Mouse (Mus musculus) heart, postnatal 14 days (tissue): ENCODE measurements at regions not wholly inside any gene's neighbourhood (a gene's known extent, or its start where the extent isn't known, plus 50 kb on each side); places are given as distances from the start of the nearest gene placed in this dataset.

Experiments
- DNase-seq, 2 experiments: peaks; one replicate each; pipeline ENCODE4 v3.0.0; 2021 to 2022
- intact Hi-C: fragments of 180-260 bp; cut with DNase I; formaldehyde crosslinking; loops from one replicate; pipeline ENCODE4 v1.15.1; 2025

- no peak for DNase-seq
- intact Hi-C loops, result loop anchor here (5.0 kb wide), 1 partner anchor 582 kb away; the partner anchor contains the start of gene Tbl1xr1
Observed at GRCm38 (mm10) chr3:21494904-21495303, 581.5 kb upstream of the Tbl1xr1 start.

DNA sequence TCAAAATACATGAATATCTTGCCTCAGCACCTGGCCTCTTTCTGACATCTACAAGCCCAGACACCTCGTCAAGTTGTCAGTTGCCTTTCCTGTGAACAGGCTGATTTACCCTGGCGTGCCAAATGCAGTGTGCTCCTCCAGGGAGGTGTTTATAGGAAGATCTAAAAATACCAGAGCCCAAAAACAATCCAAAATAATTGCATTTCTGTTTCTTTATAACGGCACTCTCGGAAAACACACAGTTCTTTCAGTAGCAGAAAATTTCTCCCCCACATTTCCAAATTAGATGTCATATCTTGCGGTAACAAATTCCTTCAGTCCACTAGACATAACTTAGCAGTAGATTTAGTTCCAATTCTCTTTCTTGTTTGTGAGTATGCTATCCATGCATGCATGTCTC, 580.8 kb upstream of the Tbl1xr1 start:
- intact Hi-C loops, result no loop called here
- DNase-seq, result no peak

DNA sequence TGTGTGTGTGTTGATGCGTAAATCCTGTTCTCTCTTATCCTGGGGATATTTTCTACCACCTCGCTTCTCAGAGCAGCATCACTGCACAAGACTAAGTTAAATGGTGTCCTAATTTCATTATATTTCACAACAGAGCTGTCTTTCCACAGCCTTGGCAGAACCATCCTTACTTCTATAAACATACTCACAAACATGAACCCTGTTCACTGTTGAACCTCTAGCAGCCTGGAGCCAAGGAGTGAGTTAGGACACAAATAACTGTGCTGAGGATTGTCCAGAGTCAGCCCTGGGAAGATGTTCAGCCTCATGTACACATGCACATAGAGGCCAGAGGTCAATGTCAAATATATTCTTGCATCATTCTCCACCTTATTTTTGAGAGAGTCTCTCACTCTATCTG, 580.3 kb upstream of the Tbl1xr1 start:
- intact Hi-C loops, result no loop called here
- no peak for DNase-seq

DNA sequence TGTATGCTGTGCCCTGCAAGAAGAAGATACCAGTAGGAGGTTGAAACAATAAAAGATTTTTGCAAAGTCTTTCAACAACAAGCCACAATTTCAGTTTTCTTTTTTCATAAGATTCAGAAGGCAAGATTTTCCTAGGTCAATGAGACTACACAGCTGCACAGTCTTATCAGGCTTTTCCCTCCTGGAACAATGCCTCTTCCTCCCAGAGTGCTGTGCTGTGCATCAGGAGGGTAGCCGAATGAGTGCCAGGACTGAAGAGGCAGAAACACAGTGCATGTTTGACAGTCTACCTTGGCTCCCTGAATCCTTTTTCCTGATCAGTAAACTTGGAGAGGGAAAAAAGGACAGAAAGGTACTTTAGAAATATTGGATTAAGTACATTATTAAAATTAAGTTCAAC, 579.4 kb upstream of the Tbl1xr1 start:
- DNase-seq, result peak; percentile 35 to 67
- intact Hi-C loops, result no loop called here

DNA sequence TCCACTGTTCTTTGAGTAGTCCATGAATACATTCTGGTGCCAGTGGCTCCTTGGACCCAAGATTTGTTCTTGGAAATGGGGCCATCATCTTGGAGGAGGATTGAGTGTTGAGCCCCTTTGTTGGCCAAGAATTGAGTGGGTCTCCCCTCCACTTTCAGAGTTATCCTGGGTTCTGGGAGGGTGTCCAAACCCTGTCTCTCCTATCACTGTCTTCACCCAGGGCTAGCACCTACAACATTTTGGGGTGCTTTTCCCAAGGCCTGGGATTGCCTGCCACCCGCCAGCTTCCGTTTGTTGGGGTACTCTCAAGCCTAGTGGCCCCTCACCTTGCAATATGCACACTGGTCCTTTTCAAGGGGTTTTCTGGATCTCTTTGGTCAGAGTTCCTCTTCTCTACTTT, 568.8 kb upstream of the Tbl1xr1 start:
- no peak for DNase-seq
- intact Hi-C loops, result no loop called here

DNA sequence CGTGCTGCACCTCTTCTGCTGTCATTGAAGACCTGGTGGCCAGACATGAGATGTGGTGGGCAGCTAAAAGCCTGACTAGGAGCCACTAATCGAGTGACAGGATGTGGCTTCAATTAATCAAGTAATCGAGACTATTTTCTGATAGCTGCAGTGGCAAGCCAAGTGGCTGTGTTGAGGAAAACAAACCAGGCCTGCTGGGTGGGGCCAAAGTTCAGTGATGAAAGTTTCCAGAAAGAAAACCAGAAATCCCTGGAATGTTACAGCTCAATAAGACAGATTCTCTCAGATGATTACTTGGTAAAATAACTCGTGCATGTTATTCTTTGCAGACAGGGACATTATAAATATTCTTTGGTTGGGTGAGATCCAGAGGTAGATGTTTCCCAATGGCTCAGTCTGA, 564.4 kb upstream of the Tbl1xr1 start:
- intact Hi-C loops, result no loop called here
- DNase-seq, result no peak

- intact Hi-C loops, result no loop called here
- DNase-seq, result peak; percentile 24 to 39
Observed at GRCm38 (mm10) chr3:21524426-21524937, 552.0 kb upstream of the Tbl1xr1 start.

GRCm38 (mm10) chr3:21530862-21531261, 545.6 kb upstream of the Tbl1xr1 start:
- intact Hi-C loops, result loop anchor here (5.0 kb wide), 1 partner anchor 111 kb away; no protein-coding TSS in a partner anchor
- peak; percentile 11 to 28 for DNase-seq

- intact Hi-C loops, result no loop called here
Observed at GRCm38 (mm10) chr3:21539138-21539537, 537.3 kb upstream of the Tbl1xr1 start.

DNA sequence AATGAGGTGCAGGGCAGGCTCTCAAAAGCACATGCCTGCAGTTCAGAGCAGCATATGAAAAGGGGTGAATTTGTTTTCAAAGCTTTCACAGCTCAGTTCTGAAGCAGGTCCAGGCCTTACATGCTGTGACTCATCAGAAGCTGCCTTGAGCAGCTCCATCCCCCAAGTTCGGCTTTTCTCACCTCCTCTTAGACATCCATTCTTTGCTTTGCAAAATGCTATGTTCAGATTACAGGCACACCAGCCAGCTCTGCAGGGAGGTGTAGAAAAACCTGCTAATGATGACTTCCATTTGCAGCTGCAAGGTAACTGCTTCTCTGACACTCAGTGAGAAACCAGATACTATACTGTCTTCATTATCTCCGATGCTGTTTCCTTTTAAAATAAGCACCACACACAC, 532.0 kb upstream of the Tbl1xr1 start:
- intact Hi-C loops, result no loop called here
- DNase-seq, result no peak

More at GRCm38 (mm10) chr3:21539138-21539537, 537.3 kb upstream of the Tbl1xr1 start:
- no peak for DNase-seq

- DNase-seq, result no peak
- intact Hi-C loops, result no loop called here
Observed at GRCm38 (mm10) chr3:21545156-21545893, 531.1 kb upstream of the Tbl1xr1 start.

DNA sequence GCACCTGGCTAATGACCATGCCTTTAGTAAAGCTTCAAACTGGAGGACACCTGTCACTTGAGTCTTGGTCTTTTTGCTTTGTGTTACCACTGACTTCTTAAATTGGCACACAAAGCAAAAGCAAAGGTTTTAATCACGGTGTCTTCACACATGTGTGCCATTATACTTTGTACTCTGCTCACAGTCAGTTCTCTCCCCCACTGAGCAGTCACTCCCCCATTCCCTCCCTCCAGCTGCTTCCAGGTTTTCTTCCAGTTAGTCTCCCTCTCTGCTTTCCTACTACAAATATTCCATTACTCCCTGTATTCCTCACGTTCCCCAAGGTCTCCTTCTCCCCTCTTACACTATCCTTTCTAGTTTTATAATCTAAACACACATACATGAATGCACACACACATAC, 530.0 kb upstream of the Tbl1xr1 start:
- no peak for DNase-seq
- intact Hi-C loops, result no loop called here

DNA sequence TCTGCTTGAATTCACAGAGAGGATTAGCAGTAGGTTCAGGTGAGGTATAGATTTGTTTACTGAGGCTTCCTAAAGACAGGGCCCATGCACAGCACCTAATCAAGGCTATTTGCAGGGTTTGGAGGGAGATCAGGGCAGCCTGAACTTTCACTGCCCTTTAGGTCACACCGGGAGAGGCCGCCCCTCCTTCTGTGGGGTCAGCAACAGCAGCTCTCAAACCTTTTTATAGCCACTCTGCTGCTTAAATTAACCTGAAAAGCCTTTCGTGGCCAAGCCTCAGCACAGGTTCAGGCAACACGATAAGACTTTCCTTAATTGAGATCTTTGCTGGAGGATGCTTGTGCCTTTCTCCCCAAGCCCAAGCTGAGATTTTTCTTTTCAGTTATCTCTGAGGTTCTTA, 526.8 kb upstream of the Tbl1xr1 start:
- DNase-seq, result peak in 1 of 2 experiments; percentile 6
- intact Hi-C loops, result no loop called here

GRCm38 (mm10) chr3:21553159-21553758, 523.2 kb upstream of the Tbl1xr1 start:
- intact Hi-C loops, result no loop called here
- DNase-seq, result no peak

DNA sequence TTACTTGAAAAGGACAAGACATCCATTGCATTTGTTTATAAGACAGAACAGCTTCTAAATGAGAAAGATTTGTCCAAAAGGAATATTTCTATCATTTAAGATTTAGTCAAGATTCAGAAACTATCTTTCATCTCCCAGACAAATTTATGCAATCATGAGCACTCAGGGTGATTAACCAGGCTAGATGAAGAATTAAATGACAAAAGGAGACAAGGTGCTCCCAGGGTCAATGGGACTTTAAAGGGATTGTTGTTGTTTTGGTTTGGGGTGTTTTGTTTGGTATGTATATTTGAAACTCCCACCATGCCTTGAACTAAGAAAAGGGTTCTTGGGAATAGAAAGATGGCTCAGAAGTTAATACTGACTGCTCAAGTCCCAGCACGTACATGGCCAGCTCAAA, 522.6 kb upstream of the Tbl1xr1 start:
- intact Hi-C loops, result no loop called here
- DNase-seq, result no peak

DNA sequence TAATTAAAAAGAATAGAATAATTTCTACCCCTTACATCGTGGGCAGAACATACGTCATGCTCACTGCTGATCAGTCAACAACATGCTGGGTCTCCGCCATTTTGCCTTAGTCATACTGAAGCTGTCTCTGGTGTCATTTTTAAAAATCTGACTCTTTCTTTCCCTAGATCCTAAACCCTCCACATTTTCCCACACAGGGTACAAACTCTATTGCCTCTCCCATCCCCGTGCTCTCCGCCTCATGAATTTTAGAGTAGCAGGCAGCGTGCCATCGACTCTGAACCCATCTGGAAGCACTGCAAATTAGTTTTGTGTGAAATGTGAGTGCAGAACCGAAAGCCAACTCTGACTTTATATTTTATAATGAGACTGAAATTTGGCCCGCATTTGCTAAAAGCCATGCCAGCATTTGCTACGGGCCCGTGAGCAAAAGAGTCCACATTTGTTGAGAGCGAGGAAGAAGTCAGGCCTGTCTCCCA, 518.5 kb upstream of the Tbl1xr1 start:
- DNase-seq, result peak in 1 of 2 experiments; percentile 27
- intact Hi-C loops, result no loop called here

DNA sequence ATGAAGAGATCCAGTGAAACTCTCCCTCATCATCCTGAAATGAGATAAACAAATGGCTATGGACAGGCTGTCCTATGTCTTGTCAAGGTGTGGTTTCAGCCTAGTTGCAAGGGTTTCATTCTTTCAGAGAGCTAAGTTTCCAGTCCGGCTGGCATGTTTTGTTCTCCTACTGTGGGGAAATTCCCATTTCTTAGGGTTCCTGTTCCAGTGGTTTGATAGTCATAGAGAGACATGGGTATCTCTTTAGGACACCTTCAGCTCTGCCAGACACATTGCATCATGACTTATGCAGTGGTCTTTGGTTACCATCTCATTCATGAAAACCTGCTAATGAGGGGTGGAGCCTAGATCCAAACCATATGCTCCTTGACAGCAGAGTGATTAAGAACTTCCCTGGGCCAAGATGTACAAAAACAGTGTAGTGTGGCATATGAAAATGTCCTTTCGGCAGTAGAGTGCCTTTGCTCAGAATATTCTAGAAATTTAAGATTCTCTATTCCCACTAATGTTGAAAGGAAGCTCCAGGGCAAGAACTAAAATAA, 513.6 kb upstream of the Tbl1xr1 start:
- intact Hi-C loops, result loop anchor here (10.0 kb wide), 1 partner anchor 372 kb away; no protein-coding TSS in a partner anchor
- no peak for DNase-seq

DNA sequence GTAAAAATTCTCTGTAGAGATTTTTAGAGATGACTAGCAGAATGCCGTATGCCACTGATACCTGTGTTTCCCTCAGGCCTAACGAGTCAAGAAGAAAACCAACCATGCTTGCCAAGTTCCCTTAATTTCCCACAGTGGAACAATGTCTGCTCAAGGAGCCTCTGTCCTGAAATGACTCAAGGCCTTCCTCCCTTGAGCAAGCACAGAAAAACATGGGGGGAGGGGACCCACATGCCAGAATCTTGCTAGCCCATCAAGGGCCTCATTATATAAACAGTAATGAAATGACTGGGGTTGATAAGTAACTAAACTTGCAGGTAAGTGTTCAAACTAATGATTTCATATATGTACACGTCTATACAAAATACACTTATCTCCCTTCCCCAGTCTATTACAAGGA, 513.0 kb upstream of the Tbl1xr1 start:
- intact Hi-C loops, result loop anchor here (10.0 kb wide), 1 partner anchor 371 kb away; no protein-coding TSS in a partner anchor
- DNase-seq, result peak in 1 of 2 experiments; percentile 8

- peak; percentile 70 to 84 for DNase-seq
- intact Hi-C loops, result loop anchor here (10.0 kb wide), 1 partner anchor 371 kb away; no protein-coding TSS in a partner anchor
Observed at GRCm38 (mm10) chr3:21564211-21564781, 512.2 kb upstream of the Tbl1xr1 start.

DNA sequence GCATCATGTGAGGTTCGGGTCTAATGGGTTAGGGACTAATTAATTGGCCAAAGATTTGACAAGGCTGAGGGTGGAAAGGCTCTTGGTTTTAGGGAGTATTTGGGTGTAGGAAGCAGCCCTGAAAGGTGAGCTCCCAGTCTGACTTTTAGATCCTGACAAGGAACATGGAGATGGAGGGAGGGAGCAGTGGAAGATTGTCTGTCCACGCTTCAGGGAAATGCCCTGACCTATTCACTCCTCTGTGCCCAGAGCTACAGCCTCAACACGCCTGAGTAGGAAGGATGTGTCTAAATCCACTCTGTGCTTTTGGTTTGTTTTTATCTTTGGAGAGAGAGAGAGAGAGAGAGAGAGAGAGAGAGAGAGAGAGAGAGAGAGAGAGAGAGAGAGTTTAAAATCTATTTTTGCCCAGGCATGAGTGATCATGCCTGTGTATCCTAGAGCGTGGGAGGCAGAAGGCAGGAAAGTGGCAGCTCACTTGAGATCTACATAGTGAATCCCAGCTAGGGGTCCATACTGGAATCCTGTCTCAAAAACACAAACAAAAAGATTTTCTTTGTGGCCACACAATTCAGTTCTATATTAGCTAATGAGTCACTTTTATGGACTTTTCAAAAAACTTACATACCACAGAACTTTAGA, 511.5 kb upstream of the Tbl1xr1 start:
- intact Hi-C loops, result loop anchor here (10.0 kb wide), 1 partner anchor 370 kb away; no protein-coding TSS in a partner anchor
- peak in 1 of 2 experiments; percentile 7 for DNase-seq
